Mouse (Mus musculus) thymus, postnatal 4 days (tissue): ENCODE data around the gene 4930469K13Rik.
A peak's percentile ranks its signal among the peaks of the same experiment; 100 is the strongest.

Source experiments
- DNase-seq: peaks from one replicate; pipeline ENCODE4 v3.0.0; 2021

The 4930469K13Rik gene

GRCm38 (mm10) chr11:34077870-34078269 is 20.5 kb downstream of the 4930469K13Rik start:
- DNase-seq = peak; percentile 58

GRCm38 (mm10) chr11:34073776-34074175 is 24.6 kb downstream of the 4930469K13Rik start:
- DNase-seq = peak; percentile 80

GRCm38 (mm10) chr11:34072309-34072708 is 26.0 kb downstream of the 4930469K13Rik start:
- no peak for DNase-seq

GRCm38 (mm10) chr11:34070596-34070995 is 27.8 kb downstream of the 4930469K13Rik start:
- DNase-seq = no peak

GRCm38 (mm10) chr11:34063702-34064485 is 34.5 kb downstream of the 4930469K13Rik start:
- peak; percentile 79 for DNase-seq

- no peak for DNase-seq
These were observed 35.1 kb downstream of the 4930469K13Rik start for GRCm38 (mm10) chr11:34063257-34063656.

- DNase-seq = no peak
These were observed 36.6 kb downstream of the 4930469K13Rik start for GRCm38 (mm10) chr11:34061740-34062139.

- no peak for DNase-seq
These were observed 39.4 kb downstream of the 4930469K13Rik start for GRCm38 (mm10) chr11:34058960-34059359.

GRCm38 (mm10) chr11:34058332-34058731 is 40.0 kb downstream of the 4930469K13Rik start:
- no peak for DNase-seq

- DNase-seq = no peak
These were observed 41.6 kb downstream of the 4930469K13Rik start for GRCm38 (mm10) chr11:34056715-34057114.

GRCm38 (mm10) chr11:34054031-34054727 is 44.2 kb downstream of the 4930469K13Rik start:
- DNase-seq = no peak

GRCm38 (mm10) chr11:34053031-34053818 is 45.1 kb downstream of the 4930469K13Rik start:
- DNase-seq = no peak

GRCm38 (mm10) chr11:34050643-34051042 is 47.7 kb downstream of the 4930469K13Rik start:
- no peak for DNase-seq

GRCm38 (mm10) chr11:34050063-34050462 is 48.3 kb downstream of the 4930469K13Rik start:
- peak; percentile 51 for DNase-seq

GRCm38 (mm10) chr11:34049125-34049379 is 49.3 kb downstream of the 4930469K13Rik start:
- no peak for DNase-seq

- no peak for DNase-seq
These were observed 49.8 kb downstream of the 4930469K13Rik start for GRCm38 (mm10) chr11:34048375-34049124.

GRCm38 (mm10) chr11:34047542-34047937 is 50.8 kb downstream of the 4930469K13Rik start:
- no peak for DNase-seq

GRCm38 (mm10) chr11:34046767-34047541 is 51.4 kb downstream of the 4930469K13Rik start, which contains the start of gene Lcp2:
Gene Lcp2 (plus strand): TSS chr11:34046920.
- DNase-seq = peak; percentile 63

GRCm38 (mm10) chr11:34042808-34043207 is 55.5 kb downstream of the 4930469K13Rik start:
- peak; percentile 58 for DNase-seq

GRCm38 (mm10) chr11:34040061-34040460 is 58.3 kb downstream of the 4930469K13Rik start:
- no peak for DNase-seq

- DNase-seq = no peak
These were observed 62.3 kb downstream of the 4930469K13Rik start for GRCm38 (mm10) chr11:34035909-34036658.
